Mouse (Mus musculus) stomach, postnatal 0 days (tissue): ENCODE measurements around the gene Fut9. TPM values are rescaled to one million over a fixed set of nuclear protein-coding genes. Genes with fewer than 3 reads are reported as not detected.

Experiments used
- ATAC-seq: fragments of 200-750 bp; cut with Nextera tagmentation; 2 replicates; pipeline ENCODE4 v1.8.0; 2017; ENCODE audit not compliant: low FRiP score, low TSS enrichment
- DNase-seq: peaks from one replicate; pipeline ENCODE4 v3.0.0-alpha.2; 2016; ENCODE audit warnings: low spot score
- H3K27ac ChIP-seq: fragments of 300-500 bp; sonication (generic); replicated peaks from 2 replicates; pipeline ENCODE4 v1.5.1; 2014; ENCODE audit warnings: mild to moderate bottlenecking, control low read depth
- H3K27me3 ChIP-seq: fragments of 300-500 bp; sonication (generic); 2 replicates; pipeline ENCODE4 v1.6.1; 2014; ENCODE audit warnings: low read length; ENCODE audit not compliant: control insufficient read depth, insufficient read depth
- H3K36me3 ChIP-seq: fragments of 300-500 bp; sonication (generic); 2 replicates; pipeline ENCODE4 v1.6.1; 2014; ENCODE audit warnings: low read length, mixed read lengths; ENCODE audit not compliant: control insufficient read depth, insufficient read depth
- H3K4me1 ChIP-seq: fragments of 300-500 bp; sonication (generic); replicated peaks from 2 replicates; pipeline ENCODE4 v1.6.1; 2014; ENCODE audit warnings: antibody characterized with exemption; ENCODE audit not compliant: control insufficient read depth, insufficient read depth
- H3K4me2 ChIP-seq: fragments of 300-500 bp; sonication (generic); replicated peaks from 2 replicates; pipeline ENCODE4 v1.6.1; 2014; ENCODE audit warnings: low read depth, mild to moderate bottlenecking, control low read depth, moderate library complexity
- H3K4me3 ChIP-seq: fragments of 300-500 bp; sonication (generic); 2 replicates; pipeline ENCODE4 v1.5.1; 2014; ENCODE audit warnings: low read depth, low read length, control low read depth
- H3K9ac ChIP-seq: fragments of 300-500 bp; sonication (generic); 2 replicates; pipeline ENCODE4 v1.6.1; 2014; ENCODE audit warnings: mild to moderate bottlenecking, low read length, control low read depth, mixed read lengths
- H3K9me3 ChIP-seq: fragments of 300-500 bp; sonication (generic); 2 replicates; pipeline ENCODE4 v1.6.1; 2016; ENCODE audit warnings: low read length; ENCODE audit not compliant: control insufficient read depth
- CTCF ChIP-seq: IDR thresholded peaks from 2 replicates; pipeline ENCODE4 v1.5.1; 2016; ENCODE audit warnings: antibody characterized with exemption, low read depth, mild to moderate bottlenecking, moderate library complexity
- EP300 ChIP-seq: optimal IDR thresholded peaks from 2 replicates; pipeline ENCODE3; 2016; ENCODE audit warnings: antibody characterized with exemption
- WGBS: fragments of 180-500 bp; shearing (Covaris S2); extraction: QIAGEN DNeasy Blood & Tissue Kit; methylation state at CpG from one replicate; pipeline ENCODE4 v1.1.7; 2014; 5-methylcytosine and 5-hydroxymethylcytosine counted together
- polyA plus RNA-seq: library from polyadenylated mRNA; unstranded; fragments of >200 nt; fragmentation: Nextera tagmentation; extraction: Ambion mirVana; gene quantifications from 2 replicates; pipeline ENCODE4 v1.2.1, GENCODE M21; 2015

Gene Fut9
- polyA plus RNA-seq, 1 experiment from 2014 or later, result 0.62 TPM

GRCm38 (mm10) chr4:25664196-25664595, 135.8 kb downstream of the Fut9 start:
- H3K36me3 ChIP-seq, result no peaks in the 10 kb centered on the region
- H3K4me3 ChIP-seq, result no peak overlapping the region
- no peak overlapping the region for H3K27ac ChIP-seq
- no peaks in the 10 kb centered on the region for H3K27me3 ChIP-seq
- WGBS, result 88% methylated on average over 1 of the region's 1 CpGs
- DNase-seq, result no peak
- TF ChIP-seq EP300 (no peak), CTCF (no peak)
- no peaks in the 10 kb centered on the region for H3K9me3 ChIP-seq
- H3K4me1 ChIP-seq, result no peaks in the 10 kb centered on the region
- no peak overlapping the region for H3K4me2 ChIP-seq
- H3K9ac ChIP-seq, result no peak overlapping the region
- no peak for ATAC-seq

- Histone ChIP-seq H3K4me3 (no peak overlapping the region), H3K4me1 (no peaks in the 10 kb centered on the region), H3K27me3 (no peaks in the 10 kb centered on the region), H3K9ac (no peak overlapping the region), H3K27ac (no peak overlapping the region), H3K4me2 (no peak overlapping the region), H3K36me3 (no peaks in the 10 kb centered on the region), H3K9me3 (no peaks in the 10 kb centered on the region)
- 68% methylated on average over 3 of the region's 3 CpGs for WGBS
- DNase-seq (no peak), ATAC-seq (no peak)
- TF ChIP-seq EP300 (no peak), CTCF (no peak)
These were observed 138.8 kb downstream of the Fut9 start for GRCm38 (mm10) chr4:25661204-25661727.

DNA sequence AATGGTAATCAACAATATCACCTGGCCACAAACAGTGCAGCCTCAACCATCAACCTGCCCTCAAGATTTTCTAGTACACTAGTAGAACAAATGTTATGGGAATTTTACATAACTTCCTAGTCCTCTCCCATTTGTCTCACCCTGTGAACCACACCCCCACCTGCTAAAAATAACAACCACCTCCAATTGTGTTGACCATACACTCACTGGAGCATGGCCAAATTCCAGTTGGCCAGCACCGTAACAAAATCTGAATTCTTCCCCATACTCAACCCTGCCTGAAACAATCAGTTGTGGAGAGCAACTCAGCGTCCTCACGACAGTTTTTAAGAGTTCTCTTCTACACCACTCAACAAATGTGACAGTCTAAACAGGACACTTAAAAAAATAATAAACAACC, 141.3 kb downstream of the Fut9 start:
- no peak overlapping the region for H3K9ac ChIP-seq
- H3K27ac ChIP-seq, result no peak overlapping the region
- H3K36me3 ChIP-seq, result no peaks in the 10 kb centered on the region
- no peaks in the 10 kb centered on the region for H3K9me3 ChIP-seq
- H3K4me3 ChIP-seq, result no peak overlapping the region
- H3K4me2 ChIP-seq, result no peak overlapping the region
- no peak for ATAC-seq
- H3K27me3 ChIP-seq, result no peaks in the 10 kb centered on the region
- H3K4me1 ChIP-seq, result no peaks in the 10 kb centered on the region
- no peak for DNase-seq
- no peak for TF ChIP-seq EP300
- no peak for TF ChIP-seq CTCF
- WGBS, result 76% methylated on average over 3 of the region's 3 CpGs

GRCm38 (mm10) chr4:25651902-25652301, 148.1 kb downstream of the Fut9 start:
- WGBS, result 76% methylated on average over 3 of the region's 3 CpGs
- H3K4me2 ChIP-seq, result no peak overlapping the region
- H3K36me3 ChIP-seq, result no peaks in the 10 kb centered on the region
- no peak overlapping the region for H3K9ac ChIP-seq
- no peaks in the 10 kb centered on the region for H3K4me1 ChIP-seq
- H3K9me3 ChIP-seq, result no peaks in the 10 kb centered on the region
- H3K27ac ChIP-seq, result no peak overlapping the region
- no peak for ATAC-seq
- TF ChIP-seq EP300 (no peak), CTCF (no peak)
- H3K27me3 ChIP-seq, result no peaks in the 10 kb centered on the region
- no peak overlapping the region for H3K4me3 ChIP-seq
- no peak for DNase-seq

DNA sequence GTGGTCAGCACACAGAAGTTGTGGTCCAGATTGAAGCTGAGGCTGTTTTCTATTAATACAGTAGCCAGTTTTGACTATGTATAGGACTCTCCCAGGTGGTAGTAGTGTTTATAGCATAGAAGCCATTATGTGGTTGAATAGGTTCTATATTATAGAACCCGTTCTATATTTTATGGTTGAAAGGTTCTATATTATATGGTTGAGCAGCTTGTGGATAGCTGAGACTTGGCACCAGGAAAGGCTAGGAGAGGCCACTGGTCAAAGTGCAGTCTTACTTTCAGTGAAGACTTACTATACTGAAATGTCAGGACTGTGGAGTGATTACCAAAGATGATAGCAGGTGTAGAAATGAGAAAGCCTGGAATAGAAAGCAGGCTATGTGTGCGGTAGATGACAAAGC, 151.9 kb downstream of the Fut9 start:
- no peak for ATAC-seq
- no peak overlapping the region for H3K27ac ChIP-seq

DNA sequence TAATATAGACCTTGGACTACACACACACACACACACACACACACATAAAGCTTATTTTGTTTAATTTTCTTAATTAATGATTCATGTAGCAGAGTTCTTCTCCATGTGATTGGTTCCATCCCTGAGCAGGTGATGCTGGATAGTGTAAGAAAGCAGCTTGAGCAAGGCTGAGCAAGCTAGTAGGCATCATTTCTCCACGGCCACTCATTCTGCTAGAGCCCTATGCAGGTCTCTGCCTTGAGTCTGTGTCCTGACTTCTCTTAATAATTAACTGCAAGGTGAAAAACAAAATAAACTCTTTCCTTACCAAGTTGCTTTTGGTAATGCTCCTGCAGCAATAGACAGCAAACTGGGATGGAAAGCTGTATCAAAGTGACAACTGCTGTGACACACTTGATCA, 152.5 kb downstream of the Fut9 start:
- no peak overlapping the region for H3K27ac ChIP-seq
- WGBS, result 75% methylated on average over 1 of the region's 1 CpGs

More for the DNA sequence above, 151.9 kb downstream of the Fut9 start:
- no peak for DNase-seq
- TF ChIP-seq CTCF, result no peak
- no peak for TF ChIP-seq EP300
- Histone ChIP-seq H3K9ac (no peak overlapping the region), H3K36me3 (no peaks in the 10 kb centered on the region), H3K4me1 (no peaks in the 10 kb centered on the region), H3K4me3 (no peak overlapping the region), H3K9me3 (no peaks in the 10 kb centered on the region), H3K27me3 (no peaks in the 10 kb centered on the region), H3K4me2 (no peak overlapping the region)
- WGBS, result 84% methylated on average over 2 of the region's 2 CpGs

More for the DNA sequence above, 152.5 kb downstream of the Fut9 start:
- Histone ChIP-seq H3K4me2 (no peak overlapping the region), H3K27me3 (no peaks in the 10 kb centered on the region), H3K9ac (no peak overlapping the region), H3K4me3 (no peak overlapping the region), H3K9me3 (no peaks in the 10 kb centered on the region), H3K36me3 (no peaks in the 10 kb centered on the region), H3K4me1 (no peaks in the 10 kb centered on the region)
- TF ChIP-seq EP300, result no peak
- TF ChIP-seq CTCF, result no peak
- DNase-seq (no peak), ATAC-seq (no peak)
